Mouse (Mus musculus) mesoderm, embryonic 11.5 days (tissue): ENCODE measurements at regions not wholly inside any gene's neighbourhood (a gene's known extent, or its start where the extent isn't known, plus 50 kb on each side); places are given as distances from the start of the nearest gene placed in this dataset.
"Not testable (repeated sequence)": the region's sequence is repeated elsewhere in the genome, so short reads cannot be mapped to it uniquely, and the experiment has no call there.

Experiments
- DNase-seq: peaks from one replicate; pipeline ENCODE4 v3.0.0-alpha.2; 2012; ENCODE audit warnings: low read depth, low spot score

- no peak for DNase-seq
These were observed 153.9 kb upstream of the Ubl3 start for GRCm38 (mm10) chr5:148706323-148707120.

- DNase-seq: no peak
These were observed 152.2 kb upstream of the Ubl3 start for GRCm38 (mm10) chr5:148704769-148705168.

GRCm38 (mm10) chr5:148701859-148702258 lies 149.3 kb upstream of the Ubl3 start:
- DNase-seq: peak; percentile 66

- DNase-seq: no peak
These were observed 148.4 kb upstream of the Ubl3 start for GRCm38 (mm10) chr5:148701001-148701400.

GRCm38 (mm10) chr5:148700240-148700639 lies 147.7 kb upstream of the Ubl3 start:
- no peak for DNase-seq

- no peak for DNase-seq
These were observed 145.2 kb upstream of the Ubl3 start for GRCm38 (mm10) chr5:148697631-148698368.

GRCm38 (mm10) chr5:148694352-148694751 lies 141.8 kb upstream of the Ubl3 start:
- DNase-seq: peak; percentile 61

GRCm38 (mm10) chr5:148691486-148691885 lies 138.9 kb upstream of the Ubl3 start:
- DNase-seq: no peak

- DNase-seq: no peak
These were observed 138.2 kb upstream of the Ubl3 start for GRCm38 (mm10) chr5:148690823-148691197.

- DNase-seq: no peak
These were observed 137.7 kb upstream of the Ubl3 start for GRCm38 (mm10) chr5:148690158-148690822.

GRCm38 (mm10) chr5:148689297-148689696 lies 136.7 kb upstream of the Ubl3 start:
- no peak for DNase-seq

GRCm38 (mm10) chr5:148688501-148688900 lies 135.9 kb upstream of the Ubl3 start:
- no peak for DNase-seq

GRCm38 (mm10) chr5:148687827-148688226 lies 135.2 kb upstream of the Ubl3 start:
- DNase-seq: no peak

GRCm38 (mm10) chr5:148684216-148684615 lies 131.6 kb upstream of the Ubl3 start:
- DNase-seq: no peak

GRCm38 (mm10) chr5:148682553-148682952 lies 130.0 kb upstream of the Ubl3 start:
- no peak for DNase-seq

GRCm38 (mm10) chr5:148680341-148680740 lies 127.8 kb upstream of the Ubl3 start:
- no peak for DNase-seq

GRCm38 (mm10) chr5:148679586-148679985 lies 127.0 kb upstream of the Ubl3 start:
- DNase-seq: no peak

- not testable (repeated sequence) for DNase-seq
These were observed 125.8 kb upstream of the Ubl3 start for GRCm38 (mm10) chr5:148678285-148678937.

GRCm38 (mm10) chr5:148674281-148674680 lies 121.7 kb upstream of the Ubl3 start:
- no peak for DNase-seq

GRCm38 (mm10) chr5:148662281-148662741 lies 109.7 kb upstream of the Ubl3 start:
- no peak for DNase-seq

GRCm38 (mm10) chr5:148661120-148661519 lies 108.5 kb upstream of the Ubl3 start:
- no peak for DNase-seq
